Mouse (Mus musculus): ENCODE results near the gene Nr2f2. TPM values are rescaled to one million over a fixed set of nuclear protein-coding genes. Genes with fewer than 3 reads are reported as not detected.

The Nr2f2 gene
- 103 and 170 TPM in 2 replicates for polyA plus RNA-seq (2012; rRNA removed; ENCODE audit: low replicate concordance)

GRCm38 (mm10) chr7:70365941-70366807 is at the start of gene Nr2f2:
TSS of gene Nr2f2 (minus strand) at chr7:70366735.

Data from mammary gland, adult 2 months (tissue).